Mouse (Mus musculus): ENCODE data around the gene Plxnd1. TPM values are rescaled to one million over a fixed set of nuclear protein-coding genes. Genes with fewer than 3 reads are reported as not detected.

Gene Plxnd1
- polyA plus RNA-seq (2014; fragmentation: Nextera tagmentation; extraction: Ambion mirVana), result 11.6 and 14.7 TPM in 2 replicates

GRCm38 (mm10) chr6:115994877-115995520 lies at the start of gene Plxnd1:
Gene Plxnd1, minus strand, starts transcription at chr6:115995005.
- Histone ChIP-seq H3K9me3 (ENCODE audit: control insufficient read depth, low read length) (no peaks in the 10 kb centered on the region), H3K27ac (peak within 1 kb of the TSS; percentile 21), H3K9ac (peak within 1 kb of the TSS; percentile 54), H3K36me3 (replicated peaks; ENCODE audit: control insufficient read depth, insufficient read depth) (no peaks in the 10 kb centered on the region), H3K27me3 (ENCODE audit: control insufficient read depth, insufficient read depth, low read length) (peaks cover 38% of the 10 kb centered on the region), H3K4me3 (replicated peaks; ENCODE audit: low read length) (peak within 1 kb of the TSS; percentile 47), H3K4me2 (replicated peaks) (peak within 1 kb of the TSS; percentile 84), H3K4me1 (replicated peaks; ENCODE audit: control insufficient read depth, insufficient read depth, low read length) (peaks cover 7% of the 10 kb centered on the region; the same call in 1 of the 2 replicates)
- ATAC-seq (ENCODE audit: low FRiP score) (peak; percentile 57), DNase-seq (ENCODE audit: low spot score) (peak; percentile 73)
- WGBS, result 1% methylated on average over 40 of the region's 51 CpGs

DNA sequence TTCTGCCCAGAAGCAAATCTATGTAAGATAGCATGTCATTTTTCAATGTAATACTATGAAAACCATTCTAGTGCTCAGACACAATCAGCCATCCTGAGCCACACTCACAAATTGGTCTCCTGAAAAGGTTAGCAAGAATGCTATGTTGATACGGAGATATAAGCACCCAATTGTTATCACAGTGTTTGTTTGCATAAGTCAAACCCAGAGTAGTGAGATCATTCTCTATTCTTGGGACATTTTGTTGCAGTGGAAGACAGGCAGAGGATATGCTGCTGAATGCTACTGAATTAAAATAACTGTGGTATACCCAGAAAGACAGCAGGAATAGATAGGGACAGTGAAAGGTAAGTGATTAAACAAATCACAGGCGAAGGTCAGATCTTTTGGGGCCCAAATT lies 49.2 kb upstream of the Plxnd1 start:
- Histone ChIP-seq H3K4me3 (replicated peaks; ENCODE audit: low read length) (no peak overlapping the region), H3K27ac (no peak overlapping the region), H3K4me1 (replicated peaks; ENCODE audit: control insufficient read depth, insufficient read depth, low read length) (no peaks in the 10 kb centered on the region), H3K9me3 (ENCODE audit: control insufficient read depth, low read length) (peaks cover 4% of the 10 kb centered on the region), H3K27me3 (ENCODE audit: control insufficient read depth, insufficient read depth, low read length) (no peaks in the 10 kb centered on the region), H3K4me2 (replicated peaks) (no peak overlapping the region), H3K9ac (no peak overlapping the region), H3K36me3 (replicated peaks; ENCODE audit: control insufficient read depth, insufficient read depth) (peaks cover 15% of the 10 kb centered on the region)
- no peak for ATAC-seq (ENCODE audit: low FRiP score)
- 52% methylated on average over 2 of the region's 2 CpGs for WGBS
- DNase-seq (ENCODE audit: low spot score), result no peak

GRCm38 (mm10) chr6:116038222-116038621 lies 43.4 kb upstream of the Plxnd1 start:
- Histone ChIP-seq H3K36me3 (replicated peaks; ENCODE audit: control insufficient read depth, insufficient read depth) (peaks cover 15% of the 10 kb centered on the region), H3K27me3 (ENCODE audit: control insufficient read depth, insufficient read depth, low read length) (no peaks in the 10 kb centered on the region), H3K27ac (no peak overlapping the region), H3K4me3 (replicated peaks; ENCODE audit: low read length) (no peak overlapping the region), H3K9ac (no peak overlapping the region), H3K4me2 (replicated peaks) (no peak overlapping the region), H3K9me3 (ENCODE audit: control insufficient read depth, low read length) (peaks cover 4% of the 10 kb centered on the region), H3K4me1 (replicated peaks; ENCODE audit: control insufficient read depth, insufficient read depth, low read length) (no peaks in the 10 kb centered on the region)
- DNase-seq (ENCODE audit: low spot score) (no peak), ATAC-seq (ENCODE audit: low FRiP score) (no peak)
- 98% methylated on average over 2 of the region's 2 CpGs for WGBS

DNA sequence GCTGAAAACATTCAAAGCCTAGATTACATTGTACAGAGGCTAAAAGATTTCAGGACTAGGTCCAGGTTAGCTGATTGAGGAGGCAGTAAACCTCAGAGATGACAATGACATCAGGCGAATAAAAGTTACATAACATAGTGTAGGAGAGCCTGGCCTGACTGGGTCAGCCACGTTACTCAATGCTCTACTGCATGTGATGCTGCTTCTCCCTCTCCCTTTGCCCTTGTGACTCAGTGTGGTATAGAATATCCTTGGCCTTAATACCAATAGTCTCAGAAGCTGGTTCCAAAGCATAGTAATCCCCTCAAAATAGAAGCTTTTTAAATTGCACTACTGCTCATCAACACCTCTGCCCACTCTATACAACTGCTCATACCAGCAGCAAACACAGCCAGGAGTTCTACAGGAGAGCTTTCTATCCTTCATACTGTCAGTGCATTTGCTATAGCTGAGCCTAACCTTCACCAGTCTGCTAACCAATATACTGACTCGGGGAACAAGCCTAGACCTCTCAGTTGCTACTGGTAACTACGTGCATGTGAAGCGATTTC lies 42.6 kb upstream of the Plxnd1 start:
- Histone ChIP-seq H3K27me3 (ENCODE audit: control insufficient read depth, insufficient read depth, low read length) (no peaks in the 10 kb centered on the region), H3K4me1 (replicated peaks; ENCODE audit: control insufficient read depth, insufficient read depth, low read length) (no peaks in the 10 kb centered on the region), H3K9me3 (ENCODE audit: control insufficient read depth, low read length) (no peaks in the 10 kb centered on the region), H3K4me2 (replicated peaks) (no peak overlapping the region), H3K36me3 (replicated peaks; ENCODE audit: control insufficient read depth, insufficient read depth) (peaks cover 6% of the 10 kb centered on the region; the same call in 1 of the 2 replicates), H3K9ac (no peak overlapping the region), H3K4me3 (replicated peaks; ENCODE audit: low read length) (no peak overlapping the region), H3K27ac (no peak overlapping the region)
- DNase-seq (ENCODE audit: low spot score), result no peak
- ATAC-seq (ENCODE audit: low FRiP score), result no peak
- 91% methylated on average over 5 of the region's 5 CpGs for WGBS

DNA sequence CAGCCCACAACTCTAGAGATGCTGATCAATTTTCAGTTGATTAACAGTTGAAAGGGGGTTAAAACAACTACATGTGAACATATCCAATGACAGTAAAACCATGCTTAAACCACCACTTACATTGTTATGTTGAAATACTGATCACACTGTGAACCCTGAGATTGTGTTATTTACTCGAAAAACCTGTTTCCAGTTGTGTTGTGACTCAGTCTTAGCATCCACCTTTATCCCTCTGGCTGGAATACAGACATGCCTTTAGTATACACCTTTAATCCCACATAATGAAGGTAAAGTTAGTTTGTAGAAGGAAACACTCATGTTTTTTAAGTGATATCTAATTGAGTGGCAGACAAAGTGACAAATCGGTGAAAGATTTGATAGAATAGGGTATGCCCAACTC lies 41.8 kb upstream of the Plxnd1 start:
- Histone ChIP-seq H3K4me2 (replicated peaks) (no peak overlapping the region), H3K36me3 (replicated peaks; ENCODE audit: control insufficient read depth, insufficient read depth) (no peaks in the 10 kb centered on the region), H3K27me3 (ENCODE audit: control insufficient read depth, insufficient read depth, low read length) (no peaks in the 10 kb centered on the region), H3K9ac (no peak overlapping the region), H3K9me3 (ENCODE audit: control insufficient read depth, low read length) (no peaks in the 10 kb centered on the region), H3K27ac (no peak overlapping the region), H3K4me1 (replicated peaks; ENCODE audit: control insufficient read depth, insufficient read depth, low read length) (no peaks in the 10 kb centered on the region), H3K4me3 (replicated peaks; ENCODE audit: low read length) (no peak overlapping the region)
- DNase-seq (ENCODE audit: low spot score) (no peak), ATAC-seq (ENCODE audit: low FRiP score) (no peak)
- 96% methylated on average over 2 of the region's 2 CpGs for WGBS

GRCm38 (mm10) chr6:116031052-116031451 lies 36.2 kb upstream of the Plxnd1 start:
- no peak overlapping the region for H3K4me2 ChIP-seq (replicated peaks)
- no peak overlapping the region for H3K27ac ChIP-seq
- no peaks in the 10 kb centered on the region for H3K9me3 ChIP-seq (ENCODE audit: control insufficient read depth, low read length)
- H3K36me3 ChIP-seq (replicated peaks; ENCODE audit: control insufficient read depth, insufficient read depth), result no peaks in the 10 kb centered on the region
- 94% methylated on average over 5 of the region's 5 CpGs for WGBS
- H3K27me3 ChIP-seq (ENCODE audit: control insufficient read depth, insufficient read depth, low read length), result no peaks in the 10 kb centered on the region
- DNase-seq (ENCODE audit: low spot score), result no peak
- no peak overlapping the region for H3K9ac ChIP-seq
- no peak for ATAC-seq (ENCODE audit: low FRiP score)
- no peak overlapping the region for H3K4me3 ChIP-seq (replicated peaks; ENCODE audit: low read length)
- H3K4me1 ChIP-seq (replicated peaks; ENCODE audit: control insufficient read depth, insufficient read depth, low read length), result no peaks in the 10 kb centered on the region

- no peaks in the 10 kb centered on the region for H3K4me1 ChIP-seq (replicated peaks; ENCODE audit: control insufficient read depth, insufficient read depth, low read length)
- peaks cover 11% of the 10 kb centered on the region for H3K9me3 ChIP-seq (ENCODE audit: control insufficient read depth, low read length)
- DNase-seq (ENCODE audit: low spot score) (no peak), ATAC-seq (ENCODE audit: low FRiP score) (no peak)
- H3K36me3 ChIP-seq (replicated peaks; ENCODE audit: control insufficient read depth, insufficient read depth), result peaks cover 49% of the 10 kb centered on the region
- H3K4me3 ChIP-seq (replicated peaks; ENCODE audit: low read length), result no peak overlapping the region
- no peak overlapping the region for H3K4me2 ChIP-seq (replicated peaks)
- no peak overlapping the region for H3K27ac ChIP-seq
- no peak overlapping the region for H3K9ac ChIP-seq
- no peaks in the 10 kb centered on the region for H3K27me3 ChIP-seq (ENCODE audit: control insufficient read depth, insufficient read depth, low read length)
- WGBS, result 92% methylated on average over 4 of the region's 4 CpGs
Observed at GRCm38 (mm10) chr6:116024666-116025065, 29.9 kb upstream of the Plxnd1 start.

DNA sequence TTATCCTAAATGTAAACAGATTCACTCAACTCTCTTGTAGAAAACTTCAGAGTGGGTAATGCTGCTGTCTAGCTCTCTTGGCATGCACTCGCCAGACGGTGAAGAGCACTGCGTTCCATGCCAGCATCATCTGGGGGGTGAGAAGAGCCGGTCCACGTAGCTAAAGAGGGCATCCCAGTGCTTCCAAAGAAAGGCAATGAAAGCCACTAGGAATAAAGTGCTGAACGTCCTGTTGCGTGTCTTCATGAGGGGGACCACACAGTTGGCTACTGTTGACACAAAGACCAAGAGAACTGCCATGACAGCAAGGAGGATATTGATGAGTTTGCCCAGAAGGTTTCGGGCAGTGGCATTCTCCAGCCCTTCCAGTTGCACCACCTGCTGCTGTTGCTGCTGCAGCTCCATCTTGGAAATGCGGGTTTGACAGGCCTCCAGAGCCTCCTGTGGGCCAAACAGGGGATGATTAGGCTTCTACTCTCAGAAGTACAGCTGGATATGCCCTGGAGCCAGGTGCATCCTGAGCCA lies 27.2 kb upstream of the Plxnd1 start:
- H3K4me2 ChIP-seq (replicated peaks), result no peak overlapping the region
- H3K27ac ChIP-seq, result no peak overlapping the region
- peaks cover 11% of the 10 kb centered on the region for H3K9me3 ChIP-seq (ENCODE audit: control insufficient read depth, low read length)
- H3K4me1 ChIP-seq (replicated peaks; ENCODE audit: control insufficient read depth, insufficient read depth, low read length), result no peaks in the 10 kb centered on the region
- peaks cover 53% of the 10 kb centered on the region for H3K36me3 ChIP-seq (replicated peaks; ENCODE audit: control insufficient read depth, insufficient read depth)
- H3K9ac ChIP-seq, result no peak overlapping the region
- 0 out of 2 replicates have a peak, but pooled peaks have one; percentile 31 for ATAC-seq (ENCODE audit: low FRiP score)
- 89% methylated on average over 9 of the region's 9 CpGs for WGBS
- DNase-seq (ENCODE audit: low spot score), result no peak
- H3K4me3 ChIP-seq (replicated peaks; ENCODE audit: low read length), result no peak overlapping the region
- H3K27me3 ChIP-seq (ENCODE audit: control insufficient read depth, insufficient read depth, low read length), result no peaks in the 10 kb centered on the region

GRCm38 (mm10) chr6:116015902-116016301 lies 21.1 kb upstream of the Plxnd1 start:
- Histone ChIP-seq H3K36me3 (replicated peaks; ENCODE audit: control insufficient read depth, insufficient read depth) (peaks cover 15% of the 10 kb centered on the region), H3K9ac (no peak overlapping the region), H3K4me3 (replicated peaks; ENCODE audit: low read length) (no peak overlapping the region), H3K27ac (no peak overlapping the region), H3K27me3 (ENCODE audit: control insufficient read depth, insufficient read depth, low read length) (no peaks in the 10 kb centered on the region), H3K9me3 (ENCODE audit: control insufficient read depth, low read length) (no peaks in the 10 kb centered on the region), H3K4me1 (replicated peaks; ENCODE audit: control insufficient read depth, insufficient read depth, low read length) (no peaks in the 10 kb centered on the region), H3K4me2 (replicated peaks) (no peak overlapping the region)
- 91% methylated on average over 3 of the region's 3 CpGs for WGBS
- no peak for ATAC-seq (ENCODE audit: low FRiP score)
- no peak for DNase-seq (ENCODE audit: low spot score)
